Mouse (Mus musculus): ENCODE data around the gene Slc25a45.

- no peak for TF ChIP-seq CTCF (IDR thresholded peaks at IDR 0.05; ENCODE audit: control insufficient read depth, insufficient read depth, low read length)
- no peak for TF ChIP-seq POLR2A (IDR thresholded peaks at IDR 0.05; ENCODE audit: borderline replicate concordance, control insufficient read depth, low read depth, low read length)
Observed at GRCm38 (mm10) chr19:5922119-5922942, 44.7 kb downstream of the Slc25a45 start.
